Mouse (Mus musculus) C2C12 (cell line): ENCODE measurements at regions not wholly inside any gene's neighbourhood (a gene's known extent, or its start where the extent isn't known, plus 50 kb on each side); places are given as distances from the start of the nearest gene placed in this dataset.

Experiments
- H3K27me3 ChIP-seq: one replicate; pipeline ENCODE4 v1.6.1; 2011; ENCODE audit not compliant: control insufficient read depth, insufficient read depth, insufficient read length
- H3K36me3 ChIP-seq: one replicate; pipeline ENCODE4 v1.6.1; 2011; ENCODE audit not compliant: control insufficient read depth, insufficient read depth
- H3K4me3 ChIP-seq: one replicate; pipeline ENCODE4 v1.5.1; 2011; ENCODE audit warnings: mild to moderate bottlenecking, control low read depth; ENCODE audit not compliant: poor library complexity, insufficient read depth, severe bottlenecking
- H3K79me2 ChIP-seq: one replicate; pipeline ENCODE4 v1.6.1; 2011; ENCODE audit not compliant: control insufficient read depth, insufficient read depth
- H3K79me3 ChIP-seq: one replicate; pipeline ENCODE4 v1.6.1; 2011; ENCODE audit warnings: low read depth, control low read depth
- H3ac ChIP-seq: one replicate; pipeline ENCODE3; 2011; ENCODE audit warnings: low read depth; ENCODE audit not compliant: control insufficient read depth, insufficient read length
- CEBPB ChIP-seq: IDR thresholded peaks from one replicate; pipeline ENCODE4 v1.6.1; 2011; ENCODE audit warnings: low read depth, mild to moderate bottlenecking, control low read depth, moderate library complexity
- CTCF ChIP-seq: IDR thresholded peaks from one replicate; pipeline ENCODE4 v1.5.1; 2011; ENCODE audit not compliant: control insufficient read depth, insufficient read depth, insufficient read length
- FOSL1 ChIP-seq: IDR thresholded peaks from one replicate; pipeline ENCODE4 v1.8.0; 2011; ENCODE audit warnings: mild to moderate bottlenecking, low read length; ENCODE audit not compliant: poor library complexity, insufficient read depth, severe bottlenecking
- MAX ChIP-seq: IDR thresholded peaks from one replicate; pipeline ENCODE4 v1.6.1; 2011; ENCODE audit warnings: mild to moderate bottlenecking, control low read depth
- MYOD1 ChIP-seq: IDR thresholded peaks from one replicate; pipeline ENCODE4 v1.6.1; 2011; ENCODE audit warnings: low read depth; ENCODE audit not compliant: control insufficient read depth, insufficient read length
- MYOG ChIP-seq: IDR thresholded peaks from one replicate; pipeline ENCODE4 v1.6.1; 2011; ENCODE audit not compliant: control insufficient read depth, insufficient read length; ENCODE audit errors: extremely low read depth
- USF1 ChIP-seq: IDR thresholded peaks from one replicate; pipeline ENCODE4 v1.6.1; 2011; ENCODE audit warnings: low read depth, mild to moderate bottlenecking, control low read depth, moderate library complexity

GRCm38 (mm10) chr14:97558289-97558688, 611.3 kb downstream of the Dach1 start:
- no peaks in the 10 kb centered on the region for H3K27me3 ChIP-seq
- no peak for TF ChIP-seq CTCF
- no peak for TF ChIP-seq FOSL1
- TF ChIP-seq CEBPB: no peak
- TF ChIP-seq MYOG: no peak
- no peak for TF ChIP-seq MYOD1
- TF ChIP-seq USF1: no peak
- TF ChIP-seq MAX: no peak
- no peak overlapping the region for H3K4me3 ChIP-seq
- no peaks in the 10 kb centered on the region for H3K36me3 ChIP-seq
- H3K79me2 ChIP-seq: no peaks in the 10 kb centered on the region
- no peak overlapping the region for H3ac ChIP-seq
- no peaks in the 10 kb centered on the region for H3K79me3 ChIP-seq

- Histone ChIP-seq H3K4me3 (no peak overlapping the region), H3ac (no peak overlapping the region), H3K79me3 (no peaks in the 10 kb centered on the region), H3K79me2 (no peaks in the 10 kb centered on the region), H3K27me3 (no peaks in the 10 kb centered on the region), H3K36me3 (no peaks in the 10 kb centered on the region)
- TF ChIP-seq MYOG (no peak), CEBPB (no peak), MYOD1 (no peak), FOSL1 (no peak), MAX (no peak), CTCF (no peak), USF1 (no peak)
Measured at GRCm38 (mm10) chr14:97557888-97558287, 611.7 kb downstream of the Dach1 start.

GRCm38 (mm10) chr14:97546276-97546675, 623.3 kb downstream of the Dach1 start:
- Histone ChIP-seq H3K36me3 (no peaks in the 10 kb centered on the region), H3K4me3 (no peak overlapping the region), H3ac (no peak overlapping the region), H3K79me3 (no peaks in the 10 kb centered on the region), H3K27me3 (no peaks in the 10 kb centered on the region), H3K79me2 (no peaks in the 10 kb centered on the region)
- TF ChIP-seq FOSL1 (no peak), MYOD1 (no peak), MAX (no peak)

GRCm38 (mm10) chr14:97544307-97544706, 625.3 kb downstream of the Dach1 start:
- TF ChIP-seq MAX (no peak), CTCF (no peak), FOSL1 (no peak), MYOD1 (no peak), MYOG (no peak), USF1 (no peak), CEBPB (no peak)
- Histone ChIP-seq H3K4me3 (no peak overlapping the region), H3K79me3 (no peaks in the 10 kb centered on the region), H3K36me3 (no peaks in the 10 kb centered on the region), H3ac (no peak overlapping the region), H3K79me2 (no peaks in the 10 kb centered on the region), H3K27me3 (no peaks in the 10 kb centered on the region)

- Histone ChIP-seq H3K36me3 (no peaks in the 10 kb centered on the region), H3ac (no peak overlapping the region), H3K4me3 (no peak overlapping the region), H3K79me2 (no peaks in the 10 kb centered on the region), H3K27me3 (no peaks in the 10 kb centered on the region), H3K79me3 (no peaks in the 10 kb centered on the region)
- TF ChIP-seq MAX (no peak), USF1 (no peak), MYOG (no peak), FOSL1 (no peak), CTCF (no peak), MYOD1 (no peak), CEBPB (no peak)
Measured at GRCm38 (mm10) chr14:97537012-97537411, 632.6 kb downstream of the Dach1 start.

- no peaks in the 10 kb centered on the region for H3K79me2 ChIP-seq
- H3K36me3 ChIP-seq: no peaks in the 10 kb centered on the region
- no peak overlapping the region for H3ac ChIP-seq
- TF ChIP-seq CTCF (no peak), CEBPB (no peak), MAX (no peak), MYOD1 (no peak), FOSL1 (no peak), MYOG (no peak), USF1 (no peak)
- no peaks in the 10 kb centered on the region for H3K27me3 ChIP-seq
- no peak overlapping the region for H3K4me3 ChIP-seq
- no peaks in the 10 kb centered on the region for H3K79me3 ChIP-seq
Measured at GRCm38 (mm10) chr14:97511318-97511717, 658.2 kb downstream of the Dach1 start.
